Mouse (Mus musculus): Measurements from ENCODE around the gene Tpbg. TPM values are rescaled to one million over a fixed set of nuclear protein-coding genes. Genes with fewer than 3 reads are reported as not detected.
A peak's percentile ranks its signal among the peaks of the same experiment; 100 is the strongest.
"Not testable (repeated sequence)": the region's sequence is repeated elsewhere in the genome, so short reads cannot be mapped to it uniquely, and the experiment has no call there.

The Tpbg gene
- polyA plus RNA-seq (2016; fragmentation: Nextera tagmentation; extraction: Ambion mirVana), result 39.6 and 54.0 TPM in 2 replicates

GRCm38 (mm10) chr9:85842351-85843011 lies at the start of gene Tpbg:
Gene Tpbg, plus strand, starts transcription at chr9:85842380.
- H3K27ac ChIP-seq (replicated peaks), result peak within 1 kb of the TSS; percentile 80
- H3K9ac ChIP-seq (replicated peaks), result peak within 1 kb of the TSS; percentile 83
- under 1% methylated on average over 39 of the region's 39 CpGs for WGBS
- peaks cover 6% of the 10 kb centered on the region; the same call in 1 of the 2 replicates for H3K36me3 ChIP-seq
- peaks cover 13% of the 10 kb centered on the region for H3K4me1 ChIP-seq
- peak within 1 kb of the TSS; percentile 75 for H3K4me3 ChIP-seq
- no peaks in the 10 kb centered on the region for H3K9me3 ChIP-seq
- peak; percentile 86 for ATAC-seq (ENCODE audit: low FRiP score, low read depth)
- peak within 1 kb of the TSS; percentile 95 for H3K4me2 ChIP-seq (replicated peaks)
- H3K27me3 ChIP-seq, result peaks cover 13% of the 10 kb centered on the region

- not testable (repeated sequence) for ATAC-seq (ENCODE audit: low FRiP score, low read depth); H3K27ac ChIP-seq (replicated peaks); H3K4me1 ChIP-seq; H3K27me3 ChIP-seq; H3K4me3 ChIP-seq; H3K4me2 ChIP-seq (replicated peaks); H3K9me3 ChIP-seq; H3K36me3 ChIP-seq; H3K9ac ChIP-seq (replicated peaks)
- 86% methylated on average over 2 of the region's 2 CpGs for WGBS
Observed at GRCm38 (mm10) chr9:85801986-85802385, 40.2 kb upstream of the Tpbg start.

GRCm38 (mm10) chr9:85802563-85802962 lies 39.6 kb upstream of the Tpbg start:
- Histone ChIP-seq H3K4me2 (replicated peaks) (no peak overlapping the region), H3K4me1 (peaks cover 3% of the 10 kb centered on the region; the same call in 1 of the 2 replicates), H3K36me3 (no peaks in the 10 kb centered on the region), H3K9me3 (no peaks in the 10 kb centered on the region), H3K27ac (replicated peaks) (no peak overlapping the region), H3K9ac (replicated peaks) (no peak overlapping the region), H3K4me3 (no peak overlapping the region), H3K27me3 (no peaks in the 10 kb centered on the region)
- no peak for ATAC-seq (ENCODE audit: low FRiP score, low read depth)
- 83% methylated on average over 4 of the region's 4 CpGs for WGBS

- H3K4me2 ChIP-seq (replicated peaks), result no peak overlapping the region
- H3K27ac ChIP-seq (replicated peaks), result no peak overlapping the region
- no peaks in the 10 kb centered on the region for H3K9me3 ChIP-seq
- ATAC-seq (ENCODE audit: low FRiP score, low read depth), result no peak
- H3K9ac ChIP-seq (replicated peaks), result no peak overlapping the region
- H3K4me1 ChIP-seq, result peaks cover 3% of the 10 kb centered on the region; the same call in 1 of the 2 replicates
- no peak overlapping the region for H3K4me3 ChIP-seq
- WGBS, result 89% methylated on average over 6 of the region's 6 CpGs
- no peaks in the 10 kb centered on the region for H3K36me3 ChIP-seq
- H3K27me3 ChIP-seq, result no peaks in the 10 kb centered on the region
Observed at GRCm38 (mm10) chr9:85806411-85806810, 35.8 kb upstream of the Tpbg start.

- Histone ChIP-seq H3K27ac (replicated peaks) (no peak overlapping the region), H3K9ac (replicated peaks) (no peak overlapping the region), H3K27me3 (no peaks in the 10 kb centered on the region), H3K36me3 (no peaks in the 10 kb centered on the region), H3K4me3 (no peak overlapping the region), H3K9me3 (no peaks in the 10 kb centered on the region), H3K4me2 (replicated peaks) (no peak overlapping the region), H3K4me1 (0 out of 2 replicates have a peak, but pooled peaks cover 3% of the 10 kb centered on the region)
- WGBS, result 93% methylated on average over 3 of the region's 3 CpGs
- ATAC-seq (ENCODE audit: low FRiP score, low read depth), result no peak
Observed at GRCm38 (mm10) chr9:85809246-85809645, 32.9 kb upstream of the Tpbg start.

- H3K27me3 ChIP-seq, result no peaks in the 10 kb centered on the region
- no peaks in the 10 kb centered on the region for H3K9me3 ChIP-seq
- H3K9ac ChIP-seq (replicated peaks), result no peak overlapping the region
- WGBS, result 91% methylated on average over 11 of the region's 11 CpGs
- H3K4me1 ChIP-seq, result no peaks in the 10 kb centered on the region
- H3K4me3 ChIP-seq, result no peak overlapping the region
- no peak overlapping the region for H3K27ac ChIP-seq (replicated peaks)
- H3K4me2 ChIP-seq (replicated peaks), result no peak overlapping the region
- ATAC-seq (ENCODE audit: low FRiP score, low read depth), result no peak
- no peaks in the 10 kb centered on the region for H3K36me3 ChIP-seq
Observed at GRCm38 (mm10) chr9:85820829-85821228, 21.4 kb upstream of the Tpbg start.

GRCm38 (mm10) chr9:85835521-85836425 lies 6.4 kb upstream of the Tpbg start:
- ATAC-seq (ENCODE audit: low FRiP score, low read depth), result no peak
- 84% methylated on average over 17 of the region's 17 CpGs for WGBS
- H3K36me3 ChIP-seq, result no peaks in the 10 kb centered on the region
- H3K4me2 ChIP-seq (replicated peaks), result no peak overlapping the region
- no peaks in the 10 kb centered on the region for H3K9me3 ChIP-seq
- no peaks in the 10 kb centered on the region for H3K4me1 ChIP-seq
- H3K4me3 ChIP-seq, result no peak overlapping the region
- 0 out of 2 replicates have a peak, but pooled peaks cover 3% of the 10 kb centered on the region for H3K27me3 ChIP-seq
- H3K27ac ChIP-seq (replicated peaks), result no peak overlapping the region
- H3K9ac ChIP-seq (replicated peaks), result no peak overlapping the region

- peaks cover 9% of the 10 kb centered on the region for H3K27me3 ChIP-seq
- no peaks in the 10 kb centered on the region for H3K9me3 ChIP-seq
- peaks cover 8% of the 10 kb centered on the region for H3K4me1 ChIP-seq
- no peak overlapping the region for H3K27ac ChIP-seq (replicated peaks)
- 0 out of 2 replicates have a peak, but pooled peaks cover 1% of the 10 kb centered on the region for H3K36me3 ChIP-seq
- WGBS, result 16% methylated on average over 3 of the region's 3 CpGs
- H3K4me2 ChIP-seq (replicated peaks), result no peak overlapping the region
- no peak overlapping the region for H3K4me3 ChIP-seq
- H3K9ac ChIP-seq (replicated peaks), result no peak overlapping the region
- no peak for ATAC-seq (ENCODE audit: low FRiP score, low read depth)
Observed at GRCm38 (mm10) chr9:85839626-85840025, 2.6 kb upstream of the Tpbg start.

- peaks cover 13% of the 10 kb centered on the region for H3K4me1 ChIP-seq
- ATAC-seq (ENCODE audit: low FRiP score, low read depth), result no peak
- no peaks in the 10 kb centered on the region for H3K9me3 ChIP-seq
- peak overlapping the region; percentile 95 for H3K4me2 ChIP-seq (replicated peaks)
- peak overlapping the region; percentile 75 for H3K4me3 ChIP-seq
- H3K27me3 ChIP-seq, result peaks cover 13% of the 10 kb centered on the region
- 0 out of 2 replicates have a peak overlapping the region, but pooled peaks have one; percentile 80 for H3K27ac ChIP-seq (replicated peaks)
- 0 out of 2 replicates have a peak, but pooled peaks cover 4% of the 10 kb centered on the region for H3K36me3 ChIP-seq
- H3K9ac ChIP-seq (replicated peaks), result peak overlapping the region; percentile 83
- WGBS, result 1% methylated on average over 16 of the region's 16 CpGs
Observed at GRCm38 (mm10) chr9:85841891-85842290, 289 bp upstream of the Tpbg start.

- Histone ChIP-seq H3K4me2 (replicated peaks) (peak overlapping the region; percentile 95), H3K4me1 (peaks cover 13% of the 10 kb centered on the region), H3K36me3 (peaks cover 12% of the 10 kb centered on the region), H3K27me3 (peaks cover 13% of the 10 kb centered on the region), H3K9me3 (no peaks in the 10 kb centered on the region), H3K4me3 (peak overlapping the region; percentile 75), H3K9ac (replicated peaks) (peak overlapping the region; percentile 83), H3K27ac (replicated peaks) (peak overlapping the region; percentile 80)
- peak; percentile 78 for ATAC-seq (ENCODE audit: low FRiP score, low read depth)
- under 1% methylated on average over 54 of the region's 65 CpGs for WGBS
Observed at GRCm38 (mm10) chr9:85843031-85843890, 1.1 kb downstream of the Tpbg start.

- peak; percentile 42 for ATAC-seq (ENCODE audit: low FRiP score, low read depth)
- H3K27ac ChIP-seq (replicated peaks), result peak overlapping the region; percentile 80
- WGBS, result under 1% methylated on average over 79 of the region's 80 CpGs
- H3K36me3 ChIP-seq, result peaks cover 15% of the 10 kb centered on the region
- peaks cover 13% of the 10 kb centered on the region for H3K4me1 ChIP-seq
- peak overlapping the region; percentile 75 for H3K4me3 ChIP-seq
- peak overlapping the region; percentile 95 for H3K4me2 ChIP-seq (replicated peaks)
- H3K9ac ChIP-seq (replicated peaks), result peak overlapping the region; percentile 83
- H3K27me3 ChIP-seq, result peaks cover 13% of the 10 kb centered on the region
- H3K9me3 ChIP-seq, result no peaks in the 10 kb centered on the region
Observed at GRCm38 (mm10) chr9:85843891-85844646, 1.9 kb downstream of the Tpbg start.
